Mouse (Mus musculus) myocyte (in vitro differentiated cells): ENCODE data around the gene En2.

ENCODE experiments used
- CEBPB ChIP-seq: IDR thresholded peaks from 2 replicates; pipeline ENCODE4 v1.6.1; 2011; ENCODE audit warnings: mild to moderate bottlenecking, moderate library complexity; ENCODE audit not compliant: poor library complexity, insufficient read depth, severe bottlenecking
- E2F4 ChIP-seq: IDR thresholded peaks from one replicate; pipeline ENCODE4 v1.6.1; 2011; ENCODE audit warnings: mild to moderate bottlenecking, control low read depth, moderate library complexity; ENCODE audit not compliant: insufficient read depth
- MAX ChIP-seq: IDR thresholded peaks from one replicate; pipeline ENCODE4 v1.6.1; 2011; ENCODE audit warnings: low read depth, mild to moderate bottlenecking, control low read depth
- MYOD1 ChIP-seq, 3 experiments: IDR thresholded peaks; one replicate each; pipeline ENCODE4 v1.6.1; 2011; ENCODE audit warnings: control low read depth in 2 of 3, low read depth in 2 of 3, mild to moderate bottlenecking in 2 of 3, moderate library complexity in 1 of 3; ENCODE audit not compliant: insufficient read length in 2 of 3, control insufficient read depth in 1 of 3
- MYOG ChIP-seq, 3 experiments: IDR thresholded peaks; one replicate each; pipeline ENCODE4 v1.6.1; 2011; ENCODE audit warnings: control low read depth in 2 of 3, low read depth in 2 of 3, mild to moderate bottlenecking in 2 of 3; ENCODE audit not compliant: insufficient read length in 2 of 3, control insufficient read depth in 1 of 3, insufficient read depth in 1 of 3
- POLR2A ChIP-seq: IDR thresholded peaks from one replicate; pipeline ENCODE4 v1.6.1; 2011; ENCODE audit warnings: low read depth, mild to moderate bottlenecking, control low read depth, moderate library complexity; ENCODE audit not compliant: insufficient read length
- POLR2AphosphoS2 ChIP-seq: IDR thresholded peaks from one replicate; pipeline ENCODE4 v1.6.1; 2011; ENCODE audit warnings: low read depth, control low read depth; ENCODE audit not compliant: insufficient read length
- REST ChIP-seq: IDR thresholded peaks from one replicate; pipeline ENCODE4 v1.6.1; 2011; ENCODE audit warnings: mild to moderate bottlenecking, control low read depth, moderate library complexity; ENCODE audit not compliant: insufficient read depth, insufficient read length
- SRF ChIP-seq: IDR thresholded peaks from one replicate; pipeline ENCODE4 v1.6.1; 2011; ENCODE audit warnings: low read depth; ENCODE audit not compliant: control insufficient read depth, insufficient read length
- TCF12 ChIP-seq: IDR thresholded peaks from one replicate; pipeline ENCODE4 v1.6.1; 2011; ENCODE audit warnings: mild to moderate bottlenecking, control low read depth; ENCODE audit not compliant: poor library complexity, insufficient read depth, severe bottlenecking
- TCF3 ChIP-seq: IDR thresholded peaks from one replicate; pipeline ENCODE4 v1.6.1; 2011; ENCODE audit warnings: low read depth, control low read depth; ENCODE audit not compliant: insufficient read length
- USF1 ChIP-seq: IDR thresholded peaks from one replicate; pipeline ENCODE4 v1.6.1; 2011; ENCODE audit warnings: low read depth, mild to moderate bottlenecking, control low read depth, moderate library complexity

DNA sequence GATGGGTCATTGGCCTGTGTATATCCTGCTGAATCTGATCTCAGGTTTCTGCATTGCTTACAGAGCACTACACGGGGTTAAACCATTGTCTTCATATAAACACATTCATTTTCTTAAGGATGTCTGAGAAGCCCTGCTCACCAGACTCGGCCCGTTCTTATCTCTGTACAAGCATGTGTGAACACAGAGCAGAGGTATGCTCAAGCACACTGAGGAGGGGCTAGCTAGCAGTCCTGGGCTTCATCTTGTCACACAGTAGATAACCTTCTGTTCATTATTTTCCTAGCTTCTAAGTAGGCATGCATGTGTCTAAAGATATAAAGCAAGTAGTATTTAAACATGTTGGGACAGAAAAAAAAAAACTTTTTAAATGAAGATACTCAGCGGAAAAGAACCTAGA lies 41.0 kb downstream of the En2 start:
- TF ChIP-seq POLR2A, result no peak
- TF ChIP-seq TCF12, result no peak
- no peak for TF ChIP-seq CEBPB
- TF ChIP-seq POLR2AphosphoS2, result no peak
- TF ChIP-seq E2F4, result no peak
- no peak for TF ChIP-seq SRF
- TF ChIP-seq USF1, result no peak
- TF ChIP-seq TCF3, result no peak
- TF ChIP-seq REST, result no peak
- no peak for TF ChIP-seq MYOG (IDR thresholded peaks at IDR 0.05; ENCODE audit: control insufficient read depth in 1 of 3, insufficient read depth in 1 of 3, insufficient read length in 2 of 3, low read depth in 2 of 3)
- TF ChIP-seq MAX, result no peak
- no peak for TF ChIP-seq MYOD1 (IDR thresholded peaks at IDR 0.05; ENCODE audit: control insufficient read depth in 1 of 3, insufficient read length in 2 of 3, low read depth in 2 of 3)
